Mouse (Mus musculus) adrenal gland, postnatal 36 days (tissue): ENCODE data around the gene Nsa2. TPM values are rescaled to one million over a fixed set of nuclear protein-coding genes. Genes with fewer than 3 reads are reported as not detected.
"Not testable (repeated sequence)": the region's sequence is repeated elsewhere in the genome, so short reads cannot be mapped to it uniquely, and the experiment has no call there.

Source experiments
- DNase-seq, 2 experiments: peaks; one replicate each; pipeline ENCODE4 v3.0.0; 2021; ENCODE audit warnings: mixed read lengths in 1 of 2
- long read RNA-seq, 2 experiments: library from polyadenylated mRNA; stranded (forward); transcript quantifications; one replicate each; pipeline ENCODE4 v2.0.0; 2021; ENCODE audit warnings: borderline sequencing depth in 2 of 2
- total RNA-seq, 2 experiments: library from RNA; stranded (reverse); gene quantifications; 2 replicates each; pipeline ENCODE4 v1.2.3; 2021

Nsa2 gene
- total RNA-seq = 10 to 100 TPM; 65.3 to 68.8 TPM
- long read RNA-seq, experiment 1, transcript Nsa2-201 (6 exons, 2,700 nt) = major isoform, 18 of 33 reads
- long read RNA-seq, experiment 1, partial matches to known transcripts = 12 of 33 reads
- long read RNA-seq, experiment 1, other reads (novel, unspliced or antisense) = 2 of 33 reads
- long read RNA-seq, experiment 2, partial matches to known transcripts = 0 of 4 reads
- long read RNA-seq, experiment 2, other reads (novel, unspliced or antisense) = 0 of 4 reads

- peak; percentile 87 to 89 for DNase-seq
These were observed at the start of gene Nsa2, which contains the start of gene Gfm2 for GRCm38 (mm10) chr13:97137466-97138400. TSS of gene Nsa2 (minus strand) at chr13:97137937. TSS of gene Gfm2 (plus strand) at chr13:97137937.

GRCm38 (mm10) chr13:97186346-97186745 is 48.6 kb upstream of the Nsa2 start:
- DNase-seq = no peak

DNA sequence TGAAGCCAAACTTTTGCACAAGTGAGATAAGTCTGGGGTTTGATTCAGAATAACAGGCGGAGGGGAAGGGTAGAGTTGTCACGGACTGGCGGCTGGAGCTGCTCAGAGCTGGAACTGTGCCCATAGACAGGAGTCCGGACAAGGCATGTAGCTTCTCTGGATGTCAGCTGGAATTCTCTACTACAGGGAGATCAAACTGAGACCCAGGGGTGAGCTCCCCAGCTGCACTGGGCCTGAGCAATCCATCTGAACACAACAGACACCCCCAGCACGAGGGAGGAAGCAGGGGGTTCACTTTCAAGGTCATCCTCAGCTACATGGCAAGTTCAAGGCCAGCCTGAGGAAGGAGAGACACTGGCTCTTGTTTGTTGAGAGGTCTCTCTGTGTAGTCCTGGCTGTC is 46.9 kb upstream of the Nsa2 start:
- peak; percentile 10 to 34 for DNase-seq

DNA sequence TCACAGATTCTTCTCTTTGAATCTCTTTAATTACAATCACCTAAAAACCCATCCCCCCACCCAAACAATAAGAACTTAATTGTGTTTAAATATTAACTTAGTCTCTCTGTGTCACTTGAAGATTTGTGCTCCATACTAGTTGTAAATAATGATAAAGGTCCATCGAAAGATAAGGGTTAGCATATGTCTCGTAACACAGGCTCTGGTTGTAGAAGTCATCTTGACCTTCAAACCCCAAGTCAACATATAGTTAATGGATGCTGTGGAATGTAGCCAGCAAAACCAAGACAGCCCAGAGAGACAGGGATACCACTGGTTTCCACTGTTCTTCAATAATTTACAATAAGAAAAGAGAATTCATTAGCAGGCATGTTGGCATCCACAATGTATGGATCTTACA is 46.4 kb upstream of the Nsa2 start:
- DNase-seq = no peak

- no peak for DNase-seq
These were observed 45.1 kb upstream of the Nsa2 start for GRCm38 (mm10) chr13:97182821-97183220.

GRCm38 (mm10) chr13:97180113-97180828 is 42.5 kb upstream of the Nsa2 start:
- DNase-seq = no peak

DNA sequence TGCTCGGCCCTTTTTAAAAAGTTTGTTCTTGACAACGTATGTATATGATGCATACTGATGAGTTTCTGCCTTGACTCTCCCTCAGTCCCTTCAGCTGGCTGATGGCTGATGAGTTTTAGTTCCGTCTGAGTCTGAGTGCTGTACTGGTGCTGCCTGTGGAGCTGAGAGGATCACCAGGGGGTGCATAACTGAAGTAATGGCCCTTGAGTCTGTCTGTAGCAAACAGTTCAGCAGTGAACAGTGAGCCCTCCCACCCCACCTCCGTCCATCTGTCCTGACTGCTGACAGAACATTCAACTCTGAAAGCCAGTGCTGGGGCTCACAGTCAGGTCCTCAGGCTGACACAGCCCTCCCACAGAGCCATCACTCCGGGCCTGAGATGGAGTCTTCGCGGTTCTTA is 41.2 kb upstream of the Nsa2 start:
- DNase-seq = no peak

DNA sequence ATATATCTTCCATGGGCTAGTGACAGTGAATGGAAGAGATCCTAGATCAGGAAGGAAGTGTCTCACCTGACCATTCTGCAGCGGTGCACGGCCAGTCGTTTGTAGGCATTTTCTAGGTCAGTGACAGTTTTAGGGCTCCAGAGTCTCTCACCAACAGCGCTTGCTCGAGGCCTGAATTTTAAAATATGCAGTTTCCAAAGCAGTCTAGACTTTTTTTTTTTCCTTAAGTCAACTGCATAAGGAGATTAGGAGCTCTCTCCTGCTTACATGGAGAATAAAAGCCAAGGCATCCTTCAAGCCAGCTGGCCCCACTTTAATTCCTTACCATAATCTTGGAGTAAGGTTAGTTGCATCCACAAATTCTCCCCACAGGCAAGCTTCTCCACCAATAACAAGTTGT is 39.0 kb upstream of the Nsa2 start:
- no peak for DNase-seq

DNA sequence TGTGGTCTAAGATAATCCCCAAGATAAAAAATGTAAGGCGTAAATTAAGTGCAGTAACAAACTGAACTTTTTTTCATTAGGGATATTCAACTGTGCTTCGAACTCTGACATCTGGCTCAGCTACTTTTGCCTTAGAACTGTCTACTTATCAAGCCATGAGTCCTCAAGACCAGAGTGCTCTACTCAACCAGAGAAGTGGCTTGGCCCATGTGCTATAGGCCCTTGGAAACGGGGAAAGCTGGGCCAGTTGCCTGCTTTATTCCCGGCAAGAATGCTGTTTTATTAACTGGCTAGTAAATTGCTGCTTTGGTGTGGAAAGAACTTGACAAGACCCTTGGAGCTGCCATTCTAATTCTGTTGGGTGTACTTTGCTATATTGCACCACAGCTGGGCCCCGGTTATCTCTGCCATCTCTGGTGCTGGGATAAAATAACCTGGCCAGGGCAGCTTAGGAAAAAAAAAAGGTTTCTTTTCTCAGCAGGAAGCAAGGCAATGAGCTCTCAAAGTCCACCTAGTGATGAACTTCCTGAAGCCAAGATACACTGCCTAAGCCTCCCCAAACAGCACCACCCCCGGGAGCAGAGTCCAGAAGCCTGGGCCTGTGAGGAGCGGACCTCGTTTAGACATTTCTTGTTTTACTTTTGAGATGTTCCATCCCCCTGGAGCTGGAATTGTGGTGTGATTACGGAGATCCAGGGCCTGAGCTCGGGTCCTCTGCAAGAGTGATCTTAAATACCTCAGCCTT is 38.0 kb upstream of the Nsa2 start:
- no peak for DNase-seq

DNA sequence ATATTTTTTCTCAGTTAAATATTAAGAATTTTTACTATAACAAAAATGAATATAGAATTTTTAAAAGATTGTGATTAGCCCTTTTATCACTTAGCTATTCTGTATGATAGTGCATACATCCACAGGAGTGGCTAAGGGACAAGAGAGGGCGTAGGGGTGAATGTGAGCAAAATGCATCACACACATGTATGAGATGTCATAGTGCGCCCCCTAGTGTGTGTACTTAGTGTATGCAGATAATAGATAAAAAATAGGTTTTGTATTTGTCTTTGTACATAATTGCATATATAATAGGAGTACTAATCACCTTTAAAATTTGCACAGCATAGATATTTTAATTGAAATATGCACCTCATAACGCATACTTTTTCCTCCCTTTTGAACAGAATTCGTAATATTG is 8.1 kb upstream of the Nsa2 start:
- DNase-seq = peak; percentile 29 to 63

DNA sequence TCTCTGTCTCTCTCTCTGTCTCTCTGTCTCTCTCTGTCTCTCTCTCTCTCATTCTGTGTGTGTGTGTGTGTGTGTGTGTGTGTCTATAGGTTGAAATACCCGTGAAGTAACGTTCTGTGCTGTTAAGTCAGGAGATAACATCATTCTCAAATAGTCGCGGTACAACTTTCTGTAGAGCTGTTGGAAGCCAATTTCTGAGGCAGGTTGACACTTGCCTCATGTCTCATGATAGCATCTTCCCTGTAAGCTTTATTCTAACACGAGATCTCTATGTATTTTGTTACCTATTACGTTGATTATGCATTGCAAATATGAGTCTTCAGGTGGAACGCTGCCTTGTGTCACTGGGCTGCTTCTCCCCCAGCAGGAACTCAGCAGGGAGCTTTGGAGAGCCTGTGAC is 4.6 kb upstream of the Nsa2 start:
- DNase-seq = no peak

- DNase-seq = not testable (repeated sequence)
These were observed 731 bp upstream of the Nsa2 start for GRCm38 (mm10) chr13:97138404-97138931.

GRCm38 (mm10) chr13:97130413-97130812 is 7.3 kb downstream of the Nsa2 start:
- DNase-seq = not testable (repeated sequence)

DNA sequence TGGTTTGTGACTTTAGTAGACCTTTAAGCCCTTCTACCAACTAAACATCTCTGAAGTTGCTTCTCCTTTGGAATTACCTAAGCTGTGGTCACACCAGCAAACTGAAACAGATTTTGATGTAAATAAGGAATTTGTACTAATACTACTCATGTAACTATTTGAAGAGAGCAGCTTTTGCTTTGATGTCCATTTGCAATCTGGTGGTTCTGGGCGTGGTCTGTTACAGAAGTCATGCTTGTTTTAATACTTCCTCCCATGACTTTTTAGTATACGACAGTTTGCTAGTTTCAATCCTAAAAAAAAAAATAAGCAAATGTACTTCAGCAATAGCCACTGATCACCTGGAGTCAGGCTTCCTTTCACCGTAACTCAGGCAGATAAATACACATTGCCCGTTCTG is 8.1 kb downstream of the Nsa2 start:
- not testable (repeated sequence) for DNase-seq

DNA sequence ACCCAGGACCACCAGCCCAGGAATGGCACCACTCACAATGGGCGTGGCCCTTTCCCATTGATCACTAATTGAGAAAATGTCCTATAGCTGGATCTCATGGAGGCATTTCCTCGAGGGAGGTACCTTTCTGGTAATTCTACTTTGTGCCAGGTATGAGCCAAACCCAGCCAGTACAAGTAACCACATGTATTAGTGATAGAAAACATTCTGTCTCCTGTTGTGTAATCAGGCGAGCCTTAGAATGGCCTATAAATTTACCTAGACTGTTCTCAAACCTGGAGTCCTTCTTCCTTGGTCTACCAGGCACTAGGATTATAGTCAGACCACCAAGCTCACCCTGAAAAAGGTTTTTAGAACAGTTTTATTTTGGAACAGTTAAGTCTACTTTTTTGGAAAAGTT is 16.4 kb downstream of the Nsa2 start:
- DNase-seq = no peak

DNA sequence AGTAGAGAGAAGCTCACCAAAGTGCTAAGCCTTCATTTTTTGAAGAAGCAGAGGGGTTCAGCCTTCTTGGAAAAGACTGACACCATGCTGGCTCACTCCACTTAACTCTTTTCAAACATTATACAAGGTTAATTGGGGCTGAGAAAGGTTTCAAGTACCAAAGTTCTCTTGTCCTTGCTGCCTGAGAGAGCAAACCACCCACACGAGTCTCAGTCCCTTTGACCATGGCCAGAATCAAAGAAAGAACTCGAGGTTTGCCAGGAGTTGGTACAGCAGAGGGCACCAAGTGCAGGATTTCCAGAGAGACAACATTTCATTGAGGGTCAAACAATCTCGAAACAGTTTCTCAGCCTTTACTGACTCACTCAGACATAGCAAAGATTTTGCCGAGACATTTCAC is 28.7 kb downstream of the Nsa2 start:
- DNase-seq = no peak

DNA sequence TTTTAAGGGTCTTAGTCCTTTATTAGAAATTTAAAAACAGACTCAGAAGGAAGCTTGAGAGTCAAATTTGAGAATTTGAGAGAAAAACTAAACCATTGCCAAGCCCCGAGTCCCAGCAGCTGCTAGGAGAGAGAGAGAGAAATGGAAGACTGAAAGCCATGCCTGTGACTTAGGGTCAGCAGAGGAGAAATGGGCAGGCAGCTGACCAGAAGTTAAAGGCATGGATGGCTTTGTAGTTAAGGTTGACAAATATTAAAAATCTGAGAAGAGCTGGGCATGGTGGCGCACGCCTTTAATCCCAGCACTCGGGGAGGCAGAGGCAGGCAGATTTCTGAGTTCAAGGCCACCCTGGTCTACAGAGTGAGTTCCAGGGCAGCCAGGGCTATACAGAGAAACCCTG is 30.0 kb downstream of the Nsa2 start:
- DNase-seq = not testable (repeated sequence)

GRCm38 (mm10) chr13:97104996-97105395 is 32.7 kb downstream of the Nsa2 start:
- DNase-seq = no peak

- peak; percentile 34 to 52 for DNase-seq
These were observed 38.4 kb downstream of the Nsa2 start, which contains the start of gene Gm6169 for GRCm38 (mm10) chr13:97099187-97099852. TSS of gene Gm6169 (minus strand) at chr13:97099237.

DNA sequence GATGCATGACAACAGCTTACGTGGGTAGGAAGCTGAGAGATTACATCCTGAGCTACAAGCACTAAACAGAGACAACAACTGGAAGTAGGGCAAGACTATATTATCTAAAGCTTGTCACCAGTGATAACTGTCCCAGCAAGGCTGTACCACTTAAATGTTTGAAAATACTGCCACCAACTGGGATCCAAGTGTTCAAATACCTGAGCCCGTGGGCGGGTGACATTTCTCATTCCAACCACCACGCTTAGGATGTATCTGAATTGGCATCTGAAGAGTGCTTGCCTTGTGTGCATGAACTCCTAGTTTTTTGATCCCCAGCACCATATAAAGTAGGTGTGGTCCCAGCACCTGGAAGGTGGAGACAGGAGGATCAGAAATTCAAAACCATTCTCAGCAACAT is 42.0 kb downstream of the Nsa2 start:
- DNase-seq = no peak

DNA sequence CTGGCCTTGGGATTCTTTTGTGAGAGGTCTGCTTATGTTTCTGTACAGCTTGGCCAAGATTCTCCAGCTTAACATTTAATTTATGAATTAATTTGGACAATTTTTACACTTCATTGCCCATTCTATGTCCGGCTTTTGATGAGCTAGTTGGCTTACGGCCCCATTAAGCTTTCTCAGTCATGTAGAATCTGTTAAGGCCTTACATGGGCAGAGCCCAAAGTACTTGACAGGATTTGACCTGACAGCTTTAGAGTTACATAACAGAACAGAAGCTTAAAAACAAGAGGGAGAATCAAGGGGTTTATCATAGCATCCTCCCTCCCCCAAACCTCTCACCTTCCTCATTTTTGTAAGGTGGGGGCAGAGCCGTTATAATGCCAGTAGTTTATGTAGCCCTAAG is 49.6 kb downstream of the Nsa2 start:
- DNase-seq = no peak
